Mouse (Mus musculus): ENCODE data around the gene Rin3. TPM values are rescaled to one million over a fixed set of nuclear protein-coding genes. Genes with fewer than 3 reads are reported as not detected.

The Rin3 gene
- total RNA-seq, 2 experiments from 2014 or later: 23.1 to 26.1 TPM

DNA sequence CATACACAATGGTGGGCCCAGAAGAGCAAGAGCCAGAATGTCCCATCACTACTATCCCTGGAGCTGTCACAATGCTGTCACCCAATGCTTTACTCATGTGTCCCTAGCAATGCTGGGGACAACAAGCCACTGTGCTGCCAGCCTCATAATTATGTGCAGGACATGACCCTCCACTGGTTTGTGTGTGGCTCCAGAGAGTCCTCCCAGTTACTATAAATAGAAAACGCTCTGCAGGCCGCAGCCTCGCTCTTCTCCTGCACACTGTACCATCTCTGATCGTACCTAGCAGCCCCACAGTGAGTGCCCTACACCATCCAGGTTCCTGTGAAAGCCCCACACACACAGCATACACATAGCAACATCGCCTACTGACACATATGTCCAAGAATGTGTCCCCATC, 155.1 kb downstream of the Rin3 start:
- intact Hi-C loops (cut with DNase I): no loop called here
- DNase-seq: peak in 1 of 2 experiments; percentile 48

DNA sequence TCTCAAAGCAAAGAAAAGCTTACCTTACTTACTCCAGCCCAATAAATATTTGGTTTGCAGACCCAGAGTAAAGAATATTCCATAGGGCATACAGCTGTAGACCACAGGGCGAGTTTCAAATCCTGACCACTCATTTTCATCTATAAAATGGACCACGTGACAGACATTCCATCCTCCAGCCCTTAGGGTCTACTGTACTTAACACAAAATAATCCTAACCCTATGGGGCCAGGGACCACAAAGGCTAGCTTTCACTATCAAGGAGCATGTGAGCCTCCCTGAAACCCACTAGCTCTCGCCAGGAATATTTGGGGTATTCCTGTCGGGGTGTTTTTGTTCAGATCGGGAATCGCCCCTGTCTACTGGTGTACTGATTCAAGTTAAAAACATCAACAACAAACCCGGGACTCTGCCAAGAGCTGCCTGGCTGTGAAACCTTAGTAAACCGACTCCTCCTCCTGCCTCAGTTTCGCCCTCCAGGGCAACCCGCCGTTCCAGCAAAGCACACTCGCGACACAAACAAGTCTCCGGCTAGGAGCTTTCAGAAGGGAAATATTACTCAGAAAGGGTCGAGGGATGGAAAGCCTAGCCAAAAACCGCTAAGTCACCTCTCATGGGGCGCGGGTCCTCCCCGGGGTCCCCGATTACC, 156.3 kb downstream of the Rin3 start:
- intact Hi-C loops (cut with DNase I): no loop called here
- DNase-seq: no peak

DNA sequence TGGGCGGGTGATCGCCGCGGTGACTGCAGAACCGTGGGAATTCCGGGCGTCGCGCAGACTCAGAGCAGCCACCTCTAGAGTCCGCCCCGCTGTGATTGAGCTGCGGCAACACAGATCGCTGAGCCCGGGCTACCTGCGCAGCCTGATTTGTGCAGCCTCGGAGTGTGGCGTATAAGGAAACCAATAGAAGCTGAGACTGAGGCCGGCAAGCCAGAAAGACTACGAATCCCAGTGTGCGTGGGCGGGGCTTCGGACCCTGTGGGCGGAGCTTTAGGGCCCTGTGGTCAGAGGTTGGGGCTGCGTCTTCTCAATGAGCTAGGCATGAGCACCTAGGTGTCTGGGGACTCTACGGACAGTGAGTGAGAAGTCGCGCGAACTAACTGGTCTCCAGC, 156.8 kb downstream of the Rin3 start, which contains the start of gene Lgmn:
Lgmn (minus strand) TSS at position 182 of the 392 bp plus-strand sequence.
- DNase-seq: peak; percentile 97 to 98
- intact Hi-C loops (cut with DNase I): no loop called here

Other genes with a start within 250 kb of the Rin3 start
- 1 to 10 TPM; 1.0 to 2.0 TPM for gene Slc24a4, start 154.3 kb upstream of the Rin3 start, total RNA-seq (2021)
- 10 to 100 TPM; 78.1 to 82.0 TPM for gene Lgmn, start 156.8 kb downstream of the Rin3 start, total RNA-seq (2021)
- 10 to 100 TPM; 23.5 to 25.8 TPM for gene Golga5, start 186.1 kb downstream of the Rin3 start, total RNA-seq (2021)